Mouse (Mus musculus): ENCODE measurements around the gene Lca5l. TPM values are rescaled to one million over a fixed set of nuclear protein-coding genes. Genes with fewer than 3 reads are reported as not detected.
A peak's percentile ranks its signal among the peaks of the same experiment; 100 is the strongest.
"Not testable (repeated sequence)": the region's sequence is repeated elsewhere in the genome, so short reads cannot be mapped to it uniquely, and the experiment has no call there.

The Lca5l gene
- polyA plus RNA-seq, 1 experiment from 2014 or later = 1.2 TPM

DNA sequence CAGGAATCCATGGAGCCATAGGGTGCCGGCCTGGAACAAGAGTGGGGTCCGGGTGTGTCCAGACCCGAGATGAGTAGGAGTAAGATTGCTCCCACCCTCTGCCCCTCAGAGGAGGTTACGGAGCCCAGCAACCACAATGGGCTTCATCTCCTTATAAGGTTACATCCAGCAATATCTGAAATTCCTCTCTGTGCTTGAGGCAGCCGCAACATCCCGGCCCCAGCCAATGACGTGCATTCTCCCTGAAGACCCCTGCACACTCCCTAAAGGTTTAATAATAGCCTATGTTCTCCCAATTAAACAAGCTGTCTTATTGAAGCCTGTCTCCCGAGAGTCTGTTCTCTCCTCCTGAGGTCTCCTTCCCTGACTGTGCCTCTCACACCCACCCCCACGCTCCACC is 42.8 kb downstream of the Lca5l start:
- no peaks in the 10 kb centered on the region for H3K9me3 ChIP-seq
- H3K4me1 ChIP-seq = peaks cover 56% of the 10 kb centered on the region
- peak overlapping the region; percentile 51 for H3K4me2 ChIP-seq
- 27% methylated on average over 9 of the region's 9 CpGs for WGBS
- peak overlapping the region; percentile 50 for H3K9ac ChIP-seq
- no peaks in the 10 kb centered on the region for H3K27me3 ChIP-seq (replicated peaks)
- ATAC-seq (ENCODE audit: extremely low read depth, insufficient number of reproducible peaks, low FRiP score, low TSS enrichment) = no peak
- H3K36me3 ChIP-seq = peaks cover 24% of the 10 kb centered on the region
- peak overlapping the region; percentile 87 for H3K27ac ChIP-seq (replicated peaks)
- no peak overlapping the region for H3K4me3 ChIP-seq

DNA sequence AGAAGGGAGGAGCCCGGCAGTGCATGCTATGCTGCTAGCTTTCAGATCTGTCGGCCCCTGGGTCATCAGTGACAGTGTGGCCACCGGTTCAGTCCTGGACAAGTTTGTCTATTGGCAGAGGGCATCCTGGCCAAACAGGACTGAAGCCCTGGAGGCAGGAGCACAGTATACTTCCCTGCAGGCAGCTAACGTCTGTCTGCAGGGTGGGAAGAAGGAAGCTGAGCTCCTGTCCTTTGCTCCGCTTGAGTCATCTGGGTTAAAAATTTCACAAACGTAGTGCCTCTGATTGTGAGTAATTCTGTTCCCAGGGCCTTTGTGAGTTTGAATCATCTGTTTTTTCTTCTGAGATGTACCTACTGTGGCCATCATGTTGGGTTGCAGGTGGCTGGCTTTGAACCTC is 43.2 kb downstream of the Lca5l start:
- Histone ChIP-seq H3K27ac (replicated peaks) (peak overlapping the region; percentile 87), H3K36me3 (peaks cover 19% of the 10 kb centered on the region), H3K4me1 (peaks cover 56% of the 10 kb centered on the region), H3K9me3 (no peaks in the 10 kb centered on the region), H3K9ac (peak overlapping the region; percentile 50), H3K4me3 (no peak overlapping the region), H3K4me2 (peak overlapping the region; percentile 51), H3K27me3 (replicated peaks) (no peaks in the 10 kb centered on the region)
- 39% methylated on average over 6 of the region's 6 CpGs for WGBS
- no peak for ATAC-seq (ENCODE audit: extremely low read depth, insufficient number of reproducible peaks, low FRiP score, low TSS enrichment)

DNA sequence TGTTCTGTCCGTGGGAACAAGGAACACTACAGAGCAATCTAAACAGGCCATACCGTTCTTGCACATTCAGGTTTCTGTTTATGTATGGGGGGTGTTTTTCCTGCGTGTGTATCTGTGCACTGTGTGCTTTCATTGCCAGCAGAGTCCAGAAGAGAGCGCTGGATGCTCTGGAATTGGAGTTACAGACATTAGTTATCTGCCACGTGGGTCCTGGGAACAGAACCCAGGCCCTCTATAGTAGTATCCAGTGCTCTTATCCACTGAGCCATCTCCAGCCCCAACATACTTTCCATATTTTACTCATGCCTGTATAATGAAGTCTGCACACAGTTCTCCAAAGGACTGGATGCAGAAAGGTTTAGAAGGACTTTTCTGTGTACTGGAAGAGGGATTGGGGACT is 46.3 kb downstream of the Lca5l start:
- peaks cover 49% of the 10 kb centered on the region for H3K4me1 ChIP-seq
- no peak for ATAC-seq (ENCODE audit: extremely low read depth, insufficient number of reproducible peaks, low FRiP score, low TSS enrichment)
- H3K9ac ChIP-seq = peak overlapping the region; percentile 89
- peak overlapping the region; percentile 66 for H3K27ac ChIP-seq (replicated peaks)
- peak overlapping the region; percentile 87 for H3K4me2 ChIP-seq
- no peaks in the 10 kb centered on the region for H3K36me3 ChIP-seq
- H3K9me3 ChIP-seq = no peaks in the 10 kb centered on the region
- H3K4me3 ChIP-seq = peak overlapping the region; percentile 87
- no peaks in the 10 kb centered on the region; the same call in 1 of the 2 replicates for H3K27me3 ChIP-seq (replicated peaks)
- 3% methylated on average over 5 of the region's 5 CpGs for WGBS

DNA sequence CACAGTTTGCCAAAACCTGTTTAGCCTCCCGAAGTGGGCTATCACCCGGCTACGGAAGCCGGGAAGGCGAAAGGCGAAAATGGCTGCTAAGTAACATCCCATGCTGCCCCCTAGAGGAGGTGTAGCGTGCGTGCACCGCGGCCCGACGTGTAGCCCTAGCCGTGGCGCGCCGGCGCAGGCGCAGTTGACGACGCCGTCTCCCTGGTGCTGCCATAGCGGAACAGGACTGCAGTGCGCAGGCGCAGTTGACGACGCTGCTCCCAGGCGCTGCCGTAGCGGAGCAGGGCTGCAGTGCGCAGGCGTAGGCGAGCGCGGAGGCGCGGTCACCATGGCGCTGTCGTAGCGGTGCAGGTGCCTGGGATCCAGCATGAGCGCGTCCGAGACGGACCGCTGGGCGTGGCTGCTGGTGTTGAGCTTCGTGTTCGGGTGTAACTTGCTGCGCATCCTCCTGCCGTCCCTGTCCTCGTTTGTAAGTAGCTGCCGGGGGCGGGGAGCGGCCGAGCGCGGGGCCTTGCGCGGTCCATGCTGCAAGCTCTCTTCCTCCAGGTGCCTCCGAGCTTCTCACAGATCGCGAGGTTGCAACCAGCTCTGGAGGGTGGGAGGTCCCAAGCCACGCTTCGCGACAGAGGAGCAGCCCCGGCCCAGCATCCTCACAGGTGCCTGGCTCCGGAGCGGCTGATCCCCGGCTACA is 46.8 kb downstream of the Lca5l start, which contains the start of gene Wrb:
TSS of gene Wrb (plus strand) at position 298 of the 691 bp plus-strand sequence.
- peak within 1 kb of the TSS; percentile 87 for H3K4me2 ChIP-seq
- peak within 1 kb of the TSS; percentile 66 for H3K27ac ChIP-seq (replicated peaks)
- H3K27me3 ChIP-seq (replicated peaks) = no peaks in the 10 kb centered on the region; the same call in 1 of the 2 replicates
- WGBS = under 1% methylated on average over 68 of the region's 68 CpGs
- H3K9me3 ChIP-seq = 0 out of 2 replicates have a peak, but pooled peaks cover 3% of the 10 kb centered on the region
- peak within 1 kb of the TSS; percentile 87 for H3K4me3 ChIP-seq
- peak; percentile 96 for ATAC-seq (ENCODE audit: extremely low read depth, insufficient number of reproducible peaks, low FRiP score, low TSS enrichment)
- peak within 1 kb of the TSS; percentile 89 for H3K9ac ChIP-seq
- no peaks in the 10 kb centered on the region for H3K36me3 ChIP-seq
- peaks cover 43% of the 10 kb centered on the region for H3K4me1 ChIP-seq

DNA sequence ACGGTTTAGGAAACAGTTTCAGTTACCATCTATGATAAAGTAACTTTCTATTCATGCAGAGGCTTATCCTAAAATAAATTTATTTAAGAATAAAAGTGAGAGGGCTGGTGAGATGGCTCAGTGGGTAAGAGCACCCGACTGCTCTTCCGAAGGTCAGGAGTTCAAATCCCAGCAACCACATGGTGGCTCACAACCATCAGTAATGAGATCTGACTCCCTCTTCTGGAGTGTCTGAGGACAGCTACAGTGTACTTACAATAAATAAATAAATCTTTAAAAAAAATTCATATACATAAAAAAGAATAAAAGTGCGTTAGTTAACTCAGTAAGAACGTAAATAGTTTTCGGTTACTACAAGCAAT is 47.3 kb downstream of the Lca5l start:
- not testable (repeated sequence) for H3K36me3 ChIP-seq; H3K27ac ChIP-seq (replicated peaks); H3K9me3 ChIP-seq; ATAC-seq (ENCODE audit: extremely low read depth, insufficient number of reproducible peaks, low FRiP score, low TSS enrichment); H3K27me3 ChIP-seq (replicated peaks); H3K9ac ChIP-seq
- Histone ChIP-seq H3K4me1 (peaks cover 38% of the 10 kb centered on the region), H3K4me2 (0 out of 2 replicates have a peak overlapping the region, but pooled peaks have one; percentile 41), H3K4me3 (peak overlapping the region; percentile 87)
- WGBS = 23% methylated on average over 6 of the region's 6 CpGs

DNA sequence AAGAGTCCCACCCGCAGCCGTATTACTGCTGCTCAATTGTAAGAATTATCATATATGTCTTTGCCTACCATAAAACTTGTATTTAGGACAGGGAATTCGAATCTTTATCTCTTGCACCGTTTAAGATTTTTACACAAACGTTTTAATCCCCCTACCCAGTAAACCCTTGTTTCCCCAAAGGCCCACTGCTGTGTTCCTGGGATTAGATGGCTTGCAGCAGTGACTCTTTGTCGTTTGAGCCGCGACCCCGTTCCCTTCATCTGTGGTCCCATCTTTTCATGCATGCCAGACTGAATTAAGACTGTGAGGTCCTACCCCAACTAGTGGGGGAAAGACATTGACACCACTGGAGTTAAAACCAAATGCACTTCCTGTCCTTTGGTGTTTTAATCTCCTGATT is 63.6 kb downstream of the Lca5l start:
- H3K4me3 ChIP-seq = peak overlapping the region; percentile 95
- H3K4me2 ChIP-seq = peak overlapping the region; percentile 82
- H3K4me1 ChIP-seq = peaks cover 31% of the 10 kb centered on the region
- H3K36me3 ChIP-seq = peaks cover 33% of the 10 kb centered on the region
- no peak for ATAC-seq (ENCODE audit: extremely low read depth, insufficient number of reproducible peaks, low FRiP score, low TSS enrichment)
- WGBS = 3% methylated on average over 9 of the region's 9 CpGs
- H3K27ac ChIP-seq (replicated peaks) = peak overlapping the region; percentile 98
- H3K9me3 ChIP-seq = no peaks in the 10 kb centered on the region
- no peaks in the 10 kb centered on the region for H3K27me3 ChIP-seq (replicated peaks)
- peak overlapping the region; percentile 88 for H3K9ac ChIP-seq

DNA sequence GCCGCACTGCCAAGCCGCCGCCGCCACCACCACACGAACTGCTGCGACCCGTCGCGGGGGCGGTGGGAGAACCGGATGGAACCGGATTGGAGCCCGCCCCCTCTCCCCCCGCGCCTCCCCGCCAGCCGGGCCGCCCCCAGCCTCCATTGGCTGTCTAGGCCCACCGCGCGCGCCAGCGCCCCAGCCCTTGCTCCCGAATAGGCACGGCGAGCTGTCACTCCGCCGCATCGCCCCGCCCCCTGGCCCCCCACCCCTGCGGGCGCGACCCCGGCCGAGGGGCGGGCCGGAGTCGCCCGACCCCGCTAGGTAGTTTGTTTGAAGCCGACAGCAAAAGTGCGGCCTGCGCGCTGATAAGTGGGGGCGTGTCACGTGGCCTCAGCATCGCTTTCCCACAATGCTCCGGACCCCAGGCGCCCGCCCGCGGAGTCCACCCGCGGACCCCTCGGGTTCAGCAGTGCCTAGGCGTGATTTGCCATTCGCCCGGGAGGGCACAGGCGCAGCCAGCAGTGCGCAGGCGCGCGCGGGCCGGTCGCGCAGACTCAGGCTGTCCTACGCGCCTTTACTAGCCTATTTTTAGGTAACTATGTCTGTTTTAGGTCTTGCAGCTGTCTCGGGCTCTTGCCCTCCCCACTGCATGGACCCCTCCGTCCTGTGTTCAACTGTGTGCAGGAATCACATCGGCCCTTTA is 64.3 kb downstream of the Lca5l start, which contains the start of gene Hmgn1:
TSS of gene Hmgn1 (minus strand) at position 73 of the 688 bp plus-strand sequence.
- H3K36me3 ChIP-seq = peaks cover 40% of the 10 kb centered on the region
- no peaks in the 10 kb centered on the region for H3K27me3 ChIP-seq (replicated peaks)
- H3K27ac ChIP-seq (replicated peaks) = peak within 1 kb of the TSS; percentile 98
- H3K4me1 ChIP-seq = peaks cover 31% of the 10 kb centered on the region
- peak within 1 kb of the TSS; percentile 82 for H3K4me2 ChIP-seq
- ATAC-seq (ENCODE audit: extremely low read depth, insufficient number of reproducible peaks, low FRiP score, low TSS enrichment) = peak; percentile 95
- H3K9ac ChIP-seq = peak within 1 kb of the TSS; percentile 97
- H3K4me3 ChIP-seq = peak within 1 kb of the TSS; percentile 95
- under 1% methylated on average over 61 of the region's 72 CpGs for WGBS
- H3K9me3 ChIP-seq = no peaks in the 10 kb centered on the region

DNA sequence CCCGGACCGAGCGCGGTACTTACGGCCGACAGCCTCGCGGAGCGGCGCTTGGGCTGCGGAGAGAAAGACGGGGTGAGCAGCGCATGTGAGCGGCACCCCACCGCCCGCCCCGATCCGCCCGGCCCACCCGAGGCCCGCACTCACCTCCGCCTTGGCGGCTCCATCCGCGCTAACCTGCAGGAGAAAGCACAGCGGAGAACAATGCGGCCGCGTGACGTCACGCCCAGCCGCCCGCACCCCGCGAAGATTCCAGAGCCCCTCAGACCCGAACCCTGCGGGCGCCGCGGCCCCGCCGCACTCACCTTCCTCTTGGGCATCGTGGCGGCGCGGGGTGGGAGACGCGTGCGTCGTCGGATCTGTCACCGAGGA is 64.8 kb downstream of the Lca5l start:
- WGBS = under 1% methylated on average over 52 of the region's 52 CpGs
- Histone ChIP-seq H3K4me1 (peaks cover 31% of the 10 kb centered on the region), H3K27ac (replicated peaks) (peak overlapping the region; percentile 98), H3K4me3 (peak overlapping the region; percentile 95), H3K9me3 (no peaks in the 10 kb centered on the region), H3K9ac (peak overlapping the region; percentile 97), H3K4me2 (peak overlapping the region; percentile 82), H3K27me3 (replicated peaks) (no peaks in the 10 kb centered on the region), H3K36me3 (peaks cover 45% of the 10 kb centered on the region)
- ATAC-seq (ENCODE audit: extremely low read depth, insufficient number of reproducible peaks, low FRiP score, low TSS enrichment) = peak; percentile 54; the same call in 1 of the 2 replicates

DNA sequence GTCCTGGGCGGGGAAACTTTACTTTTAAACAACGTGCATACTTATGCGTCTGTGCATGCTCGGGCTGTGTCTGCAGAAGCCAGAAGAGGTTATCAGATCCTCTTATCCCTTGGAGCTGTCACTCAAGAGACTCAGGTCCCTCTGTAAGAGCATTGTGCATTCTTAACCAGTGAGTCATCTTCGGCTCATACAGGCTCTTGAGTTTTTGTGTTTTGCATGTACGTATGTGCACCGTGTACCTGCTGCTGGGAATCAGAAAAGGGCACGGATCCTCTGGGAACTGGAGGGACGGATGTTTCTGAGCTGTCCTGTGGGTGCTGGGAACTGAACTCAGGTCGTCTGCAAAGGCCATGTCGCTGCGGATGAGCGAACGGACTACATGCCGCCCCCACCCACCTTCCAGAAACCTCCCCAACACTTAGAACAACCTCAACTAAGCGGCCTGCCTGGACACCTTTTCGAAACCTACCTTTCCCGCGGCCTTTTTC is 65.3 kb downstream of the Lca5l start:
- Histone ChIP-seq H3K9me3 (no peaks in the 10 kb centered on the region), H3K9ac (peak overlapping the region; percentile 97), H3K4me1 (peaks cover 31% of the 10 kb centered on the region), H3K27ac (replicated peaks) (peak overlapping the region; percentile 98), H3K4me3 (peak overlapping the region; percentile 95), H3K36me3 (peaks cover 49% of the 10 kb centered on the region), H3K27me3 (replicated peaks) (no peaks in the 10 kb centered on the region), H3K4me2 (peak overlapping the region; percentile 82)
- no peak for ATAC-seq (ENCODE audit: extremely low read depth, insufficient number of reproducible peaks, low FRiP score, low TSS enrichment)
- WGBS = 1% methylated on average over 19 of the region's 19 CpGs

DNA sequence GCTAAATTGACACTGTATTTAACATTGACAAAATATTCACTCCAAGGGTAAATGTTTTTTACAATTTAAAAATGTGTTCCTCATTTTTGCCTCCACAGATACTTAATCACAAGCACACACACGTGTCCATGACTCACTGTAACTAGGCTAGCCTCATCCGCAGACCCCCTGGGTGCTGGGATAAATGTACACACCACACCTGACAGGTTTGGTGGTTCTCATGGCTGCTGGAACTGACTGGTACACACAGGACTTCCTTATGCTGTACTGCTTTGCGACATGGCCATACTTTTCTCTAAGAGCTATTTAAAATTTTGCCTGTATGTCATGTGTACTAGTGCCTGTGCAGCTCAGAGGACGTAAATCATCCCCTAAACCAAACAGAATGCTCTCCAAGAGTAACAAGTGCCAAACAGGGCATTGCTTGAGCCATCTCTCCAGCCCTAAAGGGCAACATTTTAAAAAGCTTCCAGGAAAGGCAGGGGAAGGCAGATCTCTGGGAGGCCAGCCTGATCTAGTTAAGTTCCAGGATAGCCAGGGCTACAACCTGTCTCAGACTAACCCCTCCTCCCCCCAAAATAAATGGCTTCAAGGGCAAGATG is 71.9 kb downstream of the Lca5l start:
- Histone ChIP-seq H3K27ac (replicated peaks) (no peak overlapping the region), H3K4me2 (no peak overlapping the region), H3K4me3 (no peak overlapping the region), H3K9ac (no peak overlapping the region), H3K36me3 (peaks cover 60% of the 10 kb centered on the region), H3K4me1 (peaks cover 9% of the 10 kb centered on the region), H3K9me3 (no peaks in the 10 kb centered on the region), H3K27me3 (replicated peaks) (no peaks in the 10 kb centered on the region)
- no peak for ATAC-seq (ENCODE audit: extremely low read depth, insufficient number of reproducible peaks, low FRiP score, low TSS enrichment)
- WGBS = 74% methylated on average over 4 of the region's 4 CpGs

DNA sequence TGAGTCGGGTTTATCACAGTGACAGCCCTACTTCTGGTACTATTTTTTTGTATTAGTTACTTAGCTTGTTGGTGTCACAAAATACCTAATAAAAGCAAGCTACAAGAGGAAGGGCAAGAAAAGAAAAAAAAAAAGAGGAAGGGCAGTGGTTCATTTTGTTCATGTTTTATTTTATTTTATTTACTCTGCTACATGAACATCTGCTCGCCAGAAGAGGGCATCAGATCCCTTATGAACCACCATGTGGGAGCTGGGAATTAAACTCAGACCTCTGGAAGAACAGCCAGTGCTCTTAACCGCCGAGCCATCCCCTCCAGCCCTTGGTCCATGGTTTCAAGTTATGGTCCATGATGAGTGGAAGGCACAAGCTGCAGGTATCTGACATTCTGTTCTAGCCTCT is 77.3 kb downstream of the Lca5l start:
- ATAC-seq (ENCODE audit: extremely low read depth, insufficient number of reproducible peaks, low FRiP score, low TSS enrichment) = no peak
- H3K4me3 ChIP-seq = no peak overlapping the region
- peaks cover 13% of the 10 kb centered on the region for H3K4me1 ChIP-seq

More for the DNA sequence above, 77.3 kb downstream of the Lca5l start:
- H3K27me3 ChIP-seq (replicated peaks) = no peaks in the 10 kb centered on the region
- peaks cover 14% of the 10 kb centered on the region; the same call in 1 of the 2 replicates for H3K36me3 ChIP-seq
- no peak overlapping the region for H3K9ac ChIP-seq
- no peak overlapping the region for H3K27ac ChIP-seq (replicated peaks)
- WGBS = 41% methylated on average over 4 of the region's 4 CpGs
- H3K9me3 ChIP-seq = no peaks in the 10 kb centered on the region
- no peak overlapping the region for H3K4me2 ChIP-seq
